Mouse (Mus musculus): ENCODE measurements around the gene 1700093K21Rik. TPM values are rescaled to one million over a fixed set of nuclear protein-coding genes. Genes with fewer than 3 reads are reported as not detected.

Gene 1700093K21Rik
- 0.20 TPM in 1 of 2 replicates, not detected in the other for polyA plus RNA-seq (2012; rRNA removed; ENCODE audit: low replicate concordance)

DNA sequence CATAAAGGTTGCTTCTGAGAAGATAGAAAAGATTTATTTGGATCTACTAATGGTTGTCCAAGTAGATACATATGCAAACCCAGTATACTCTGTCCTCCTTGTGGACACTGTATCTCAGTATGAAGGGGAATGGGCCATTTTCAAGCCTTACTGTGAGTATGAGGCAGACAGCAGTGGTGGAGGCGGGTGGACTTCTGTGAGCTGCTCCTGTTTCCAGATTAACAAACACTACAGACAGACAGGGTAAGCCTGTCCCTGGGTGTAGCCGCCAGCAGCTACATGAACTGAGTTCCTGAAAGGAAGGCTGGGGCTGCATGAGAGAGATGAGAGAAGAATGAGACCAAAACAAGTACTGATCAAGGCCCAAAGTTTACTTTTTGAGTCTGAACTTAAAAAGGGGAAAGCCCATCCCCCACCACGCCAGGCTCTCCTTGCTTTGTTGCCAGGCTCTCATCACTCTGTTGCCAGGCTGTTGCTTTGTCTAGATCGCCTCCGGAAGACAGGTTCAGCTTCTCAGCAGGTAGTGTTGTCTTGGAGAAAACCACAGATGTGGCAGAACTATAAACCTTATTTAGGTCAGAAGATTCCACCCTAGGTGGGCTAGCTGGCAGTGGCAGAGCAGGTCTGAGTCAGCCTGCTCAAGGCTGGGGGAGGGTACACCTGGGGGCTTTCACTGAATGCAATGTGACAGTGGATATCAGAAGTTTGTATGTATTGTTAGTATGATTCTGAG, at the start of gene 1700093K21Rik:
TSS of gene 1700093K21Rik (minus strand) at position 683 of the 733 bp plus-strand sequence.

DNA sequence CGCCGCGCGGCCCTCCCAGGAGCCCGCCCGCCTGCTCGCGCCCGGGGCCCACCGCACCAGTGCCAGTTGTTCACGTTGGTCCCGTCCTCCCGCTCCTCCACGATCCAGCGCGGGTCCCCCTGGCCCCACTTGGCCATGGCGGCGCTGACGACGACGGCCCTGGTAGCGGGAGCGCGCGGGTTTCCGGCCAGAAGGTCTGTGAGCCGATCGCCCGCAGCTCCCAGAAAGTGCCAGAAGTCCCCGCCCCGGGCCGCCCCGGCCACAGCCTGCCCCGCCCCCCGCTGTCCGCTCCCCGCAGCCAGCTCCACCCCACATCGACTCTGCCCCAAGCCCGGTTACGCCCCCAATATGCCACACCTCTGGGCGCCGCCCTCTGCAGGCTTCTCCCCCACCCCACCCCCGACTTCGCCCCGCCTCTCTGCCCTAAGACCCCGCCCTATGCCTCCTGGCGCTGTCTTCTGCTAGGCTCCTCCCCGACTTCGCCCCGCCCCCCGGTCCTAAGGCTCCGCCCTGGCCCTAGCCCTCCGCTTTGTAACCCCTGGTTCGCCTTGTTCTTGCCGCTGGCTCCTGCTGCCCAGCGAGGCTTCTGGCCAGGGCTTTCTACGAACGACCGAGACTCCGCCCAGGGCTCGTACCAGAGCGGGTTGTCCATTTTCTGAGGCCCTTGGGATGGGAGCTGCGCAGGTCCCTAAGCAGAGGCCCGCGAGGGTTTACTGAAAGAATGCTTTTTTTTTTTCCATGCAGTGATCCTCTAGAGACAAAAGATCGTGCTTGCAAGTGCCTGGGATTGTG, 23.0 kb downstream of the 1700093K21Rik start, which contains the start of gene Ahsa2:
TSS of gene Ahsa2 (minus strand) at position 313 of the 792 bp plus-strand sequence.

Other genes starting within 250 kb of the 1700093K21Rik start
- gene Usp34, start 214.3 kb downstream of the 1700093K21Rik start, polyA plus RNA-seq (2012; rRNA removed; ENCODE audit: low replicate concordance): 11.4 and 15.8 TPM in 2 replicates
- 9.9 and 17.4 TPM in 2 replicates for gene Ahsa2, start 23.1 kb downstream of the 1700093K21Rik start, polyA plus RNA-seq (2012; rRNA removed; ENCODE audit: low replicate concordance)
- gene 0610010F05Rik, start 112.5 kb upstream of the 1700093K21Rik start, polyA plus RNA-seq (2012; rRNA removed; ENCODE audit: low replicate concordance): 3.7 and 4.0 TPM in 2 replicates
- gene Pus10, start 144.5 kb upstream of the 1700093K21Rik start, polyA plus RNA-seq (2012; rRNA removed; ENCODE audit: low replicate concordance): 5.5 and 6.1 TPM in 2 replicates
- 18.5 and 24.7 TPM in 2 replicates for gene Pex13, start 144.8 kb upstream of the 1700093K21Rik start, polyA plus RNA-seq (2012; rRNA removed; ENCODE audit: low replicate concordance)
- gene Rel, start 249.8 kb upstream of the 1700093K21Rik start, polyA plus RNA-seq (2012; rRNA removed; ENCODE audit: low replicate concordance): 1.8 and 2.7 TPM in 2 replicates

Measured in subcutaneous adipose tissue, adult 2 months (tissue).